Comparison of ENCODE assay signal across 26 mouse cellular contexts in genomic region chr12:51888609-51889008, GRCm38 (mm10). TPM values are rescaled to one million over a fixed set of nuclear protein-coding genes. Genes with fewer than 3 reads are reported as not detected.
DNase-seq lines count a peak whose midpoint lies in the region; ATAC-seq and TF ChIP-seq lines count a peak whose summit lies in the region.
"Had no signal": no experiment of that assay in that cellular context is flagged by ENCODE, and none has a peak within 500 bp of the region (broad histone marks: within the 10 kb centered on the region; RNA-seq: fewer than 3 reads in every experiment).

No protein-coding gene starts in this region.

- peaks cover 62% of the 10 kb centered on the region for H3K36me3 ChIP-seq in lung, embryonic 14.5 days (ENCODE audit: insufficient read depth)
- H3K36me3 ChIP-seq in spleen, adult 2 months (ENCODE audit: control insufficient read depth, insufficient read depth, low read length), result peaks cover 5% of the 10 kb centered on the region
- no peaks in the 10 kb centered on the region for H3K36me3 ChIP-seq in hindbrain, embryonic 11.5 days (ENCODE audit: control insufficient read depth, insufficient read depth, low read length)

- TF ChIP-seq CTCF in lung, embryonic 14.5 days (IDR thresholded peaks at IDR 0.05; ENCODE audit: low read depth), result no peak
- no peak for TF ChIP-seq CTCF in spleen, adult 2 months (IDR thresholded peaks at IDR 0.05; ENCODE audit: extremely low read depth, insufficient read depth, insufficient read length, insufficient replicate concordance)

- H3K27me3 ChIP-seq in lung, embryonic 14.5 days (ENCODE audit: insufficient read depth, low read length), result no peaks in the 10 kb centered on the region
- no peaks in the 10 kb centered on the region for H3K27me3 ChIP-seq in spleen, adult 2 months (ENCODE audit: control insufficient read depth, insufficient read depth, low read length)
- no peaks in the 10 kb centered on the region for H3K27me3 ChIP-seq in hindbrain, embryonic 11.5 days (ENCODE audit: control insufficient read depth, insufficient read depth, low read length)
- H3K27me3 ChIP-seq: intestine, embryonic 15.5 days; megakaryocyte, embryonic 14.5 days; midbrain, embryonic 13.5 days had no signal

- WGBS in lung, embryonic 14.5 days, result 77% methylated on average over 12 of the region's 12 CpGs
- WGBS in spleen, adult 2 months, result 88% methylated on average over 12 of the region's 12 CpGs
- WGBS in hindbrain, embryonic 11.5 days, result 94% methylated on average over 12 of the region's 12 CpGs

- peak; percentile 27 for DNase-seq in lung, embryonic 14.5 days
- no peak for DNase-seq in lung, postnatal 4 days
- DNase-seq in spleen, adult 2 months (ENCODE audit: low read depth in 1 of 2, low spot score in 2 of 2), result no peak
- no peak for DNase-seq in spleen, postnatal 36 days (ENCODE audit: low spot score in 2 of 2)
- DNase-seq in kidney, postnatal 36 days, result no peak
- DNase-seq in hindbrain, embryonic 11.5 days (ENCODE audit: low spot score), result no peak
- DNase-seq: adrenal gland, postnatal 10 days; cerebellum, adult 11 months; cerebellum, adult 9-10 months; cerebellum, postnatal 36 days; forebrain, postnatal 0 days; gastrocnemius, postnatal 14 days; heart, postnatal 14 days; kidney, adult 2 months; kidney, postnatal 4 days; liver; lung, postnatal 10 days had no signal

- no peak for TF ChIP-seq POLR2A in spleen, adult 2 months (IDR thresholded peaks at IDR 0.05; ENCODE audit: low read depth, low read length)

- H3K4me1 ChIP-seq in lung, embryonic 14.5 days (ENCODE audit: insufficient read depth), result no peaks in the 10 kb centered on the region
- peaks cover 10% of the 10 kb centered on the region; the same call in 1 of the 2 replicates for H3K4me1 ChIP-seq in spleen, adult 2 months (ENCODE audit: control insufficient read depth, insufficient read depth, insufficient read length)
- H3K4me1 ChIP-seq in hindbrain, embryonic 11.5 days (replicated peaks; ENCODE audit: control insufficient read depth, insufficient read depth, low read length), result no peaks in the 10 kb centered on the region
- H3K4me1 ChIP-seq: hindbrain, embryonic 10.5 days; intestine, embryonic 15.5 days; midbrain, embryonic 13.5 days had no signal

- peak; percentile 75 for ATAC-seq in lung, embryonic 14.5 days (ENCODE audit: insufficient read depth)
- ATAC-seq in common myeloid progenitor, adult 5-6 weeks (replicated peaks; ENCODE audit: low read depth, poor library complexity, severe bottlenecking), result 0 out of 2 replicates have a peak, but pooled peaks have one; percentile 23
- no peak for ATAC-seq in hindbrain, embryonic 11.5 days (ENCODE audit: low FRiP score)
- ATAC-seq: forebrain, postnatal 0 days; hindbrain, embryonic 16.5 days; intestine, embryonic 15.5 days; midbrain, embryonic 13.5 days had no signal

- no peak overlapping the region for H3K27ac ChIP-seq in lung, embryonic 14.5 days (ENCODE audit: low read depth)
- H3K27ac ChIP-seq in spleen, adult 2 months (ENCODE audit: insufficient read depth, low read length), result peak overlapping the region; percentile 88
- no peak overlapping the region for H3K27ac ChIP-seq in hindbrain, embryonic 11.5 days (ENCODE audit: low read depth, low read length)
- H3K27ac ChIP-seq: hindbrain, embryonic 10.5 days; intestine, embryonic 15.5 days; liver, embryonic 14.5 days; midbrain, embryonic 13.5 days had no signal

- no peak overlapping the region for H3K4me3 ChIP-seq in lung, embryonic 14.5 days (ENCODE audit: low read depth, low read length)
- H3K4me3 ChIP-seq in spleen, adult 2 months (ENCODE audit: extremely low read depth, insufficient read depth, insufficient read length), result peak overlapping the region; percentile 10; the same call in 1 of the 2 replicates
- H3K4me3 ChIP-seq in hindbrain, embryonic 11.5 days (ENCODE audit: low read depth, low read length), result no peak overlapping the region
- H3K4me3 ChIP-seq: erythroblast, embryonic 14.5 days; hindbrain, embryonic 10.5 days; intestine, embryonic 15.5 days; megakaryocyte, embryonic 14.5 days; midbrain, embryonic 13.5 days had no signal

- H3K9ac ChIP-seq in lung, embryonic 14.5 days, result no peak overlapping the region
- H3K9ac ChIP-seq in hindbrain, embryonic 11.5 days (ENCODE audit: low read depth, low read length), result no peak overlapping the region
- H3K9ac ChIP-seq: forebrain, postnatal 0 days; intestine, embryonic 15.5 days; liver, embryonic 14.5 days; midbrain, embryonic 13.5 days had no signal

- H3K4me2 ChIP-seq in lung, embryonic 14.5 days, result no peak overlapping the region
- no peak overlapping the region for H3K4me2 ChIP-seq in hindbrain, embryonic 11.5 days (replicated peaks; ENCODE audit: low read depth, low read length)
- H3K4me2 ChIP-seq: intestine, embryonic 15.5 days; midbrain, embryonic 13.5 days had no signal

- H3K9me3 ChIP-seq in lung, embryonic 14.5 days (ENCODE audit: low read depth, low read length), result no peaks in the 10 kb centered on the region
- no peaks in the 10 kb centered on the region for H3K9me3 ChIP-seq in hindbrain, embryonic 11.5 days (ENCODE audit: control insufficient read depth, low read length)
- H3K9me3 ChIP-seq: G1E; hindbrain, embryonic 10.5 days; intestine, embryonic 15.5 days; megakaryocyte, embryonic 14.5 days; midbrain, embryonic 13.5 days had no signal

RNA-seq across cellular contexts. Expression of gene Hectd1, which starts 59.3 kb away (rescaled TPM):
- polyA plus RNA-seq in lung, embryonic 14.5 days (2014; fragmentation: Nextera tagmentation; extraction: Ambion mirVana), result 46.6 and 46.8 TPM in 2 replicates
- 11.1 and 12.8 TPM in 2 replicates for polyA plus RNA-seq in spleen, adult 2 months (2012; rRNA removed)
- 130 and 143 TPM in 2 replicates for total RNA-seq in common myeloid progenitor, adult 5-6 weeks (2017)
- polyA plus RNA-seq in hindbrain, embryonic 11.5 days (2014; fragmentation: Nextera tagmentation; extraction: Ambion mirVana), result 35.0 and 44.5 TPM in 2 replicates
